Mouse (Mus musculus): ENCODE measurements around the gene Crip3. TPM values are rescaled to one million over a fixed set of nuclear protein-coding genes. Genes with fewer than 3 reads are reported as not detected.

Crip3 gene
- 1.8 and 2.0 TPM in 2 replicates for polyA plus RNA-seq (2015; fragmentation: Nextera tagmentation; extraction: Ambion mirVana)

DNA sequence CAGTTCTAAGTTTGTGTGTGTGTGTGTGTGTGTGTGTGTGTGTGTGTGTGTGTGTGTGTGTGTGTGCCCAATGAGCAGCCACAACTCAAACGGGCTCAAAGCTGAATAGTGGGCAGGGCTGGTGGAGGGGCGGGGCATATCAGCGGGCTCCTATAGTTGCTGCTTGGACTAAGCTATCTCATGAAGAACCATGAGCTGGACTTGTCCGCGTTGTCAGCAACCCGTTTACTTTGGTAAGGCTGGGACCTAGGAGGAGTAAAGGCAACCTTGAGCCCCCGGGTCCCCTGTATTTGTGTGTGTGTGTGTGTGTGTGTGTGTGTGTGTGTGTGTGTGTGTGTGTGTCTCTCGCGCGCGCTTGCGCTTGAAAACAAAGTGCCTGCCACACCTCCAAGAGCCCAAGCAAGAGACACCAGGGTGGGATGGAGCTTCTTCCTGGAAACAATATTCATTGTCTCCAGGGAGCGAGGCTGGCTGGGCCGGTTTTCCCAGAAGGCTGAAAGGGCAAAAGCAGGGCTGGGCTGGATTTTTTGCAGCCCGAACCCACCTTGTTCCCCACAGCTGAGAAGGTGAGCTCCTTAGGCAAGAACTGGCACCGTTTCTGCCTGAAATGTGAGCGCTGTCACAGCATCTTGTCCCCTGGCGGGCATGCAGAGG, at the start of gene Crip3:
Gene Crip3 (plus strand): TSS at position 166 of the 654 bp plus-strand sequence.
- peak within 1 kb of the TSS; percentile 24 for H3K4me3 ChIP-seq
- no peak for ATAC-seq (ENCODE audit: insufficient number of reproducible peaks, low FRiP score, low TSS enrichment, low read depth)
- peak within 1 kb of the TSS; percentile 37 for H3K4me2 ChIP-seq
- 0 out of 2 replicates have a peak, but pooled peaks cover 3% of the 10 kb centered on the region for H3K36me3 ChIP-seq
- peaks cover 14% of the 10 kb centered on the region for H3K4me1 ChIP-seq
- 14% methylated on average over 18 of the region's 18 CpGs for WGBS
- H3K27me3 ChIP-seq = 0 out of 2 replicates have a peak, but pooled peaks cover 3% of the 10 kb centered on the region
- H3K9me3 ChIP-seq = no peaks in the 10 kb centered on the region
- no peak within 1 kb of the TSS for H3K9ac ChIP-seq
- H3K27ac ChIP-seq = no peak within 1 kb of the TSS

- under 1% methylated on average over 59 of the region's 105 CpGs for WGBS
- H3K9me3 ChIP-seq = no peaks in the 10 kb centered on the region
- H3K4me2 ChIP-seq = peak within 1 kb of the TSS; percentile 80
Measured at GRCm38 (mm10) chr17:46383294-46384060, 45.2 kb upstream of the Crip3 start, which contains the start of gene Zfp318. Gene Zfp318, plus strand, starts transcription at chr17:46383731.

DNA sequence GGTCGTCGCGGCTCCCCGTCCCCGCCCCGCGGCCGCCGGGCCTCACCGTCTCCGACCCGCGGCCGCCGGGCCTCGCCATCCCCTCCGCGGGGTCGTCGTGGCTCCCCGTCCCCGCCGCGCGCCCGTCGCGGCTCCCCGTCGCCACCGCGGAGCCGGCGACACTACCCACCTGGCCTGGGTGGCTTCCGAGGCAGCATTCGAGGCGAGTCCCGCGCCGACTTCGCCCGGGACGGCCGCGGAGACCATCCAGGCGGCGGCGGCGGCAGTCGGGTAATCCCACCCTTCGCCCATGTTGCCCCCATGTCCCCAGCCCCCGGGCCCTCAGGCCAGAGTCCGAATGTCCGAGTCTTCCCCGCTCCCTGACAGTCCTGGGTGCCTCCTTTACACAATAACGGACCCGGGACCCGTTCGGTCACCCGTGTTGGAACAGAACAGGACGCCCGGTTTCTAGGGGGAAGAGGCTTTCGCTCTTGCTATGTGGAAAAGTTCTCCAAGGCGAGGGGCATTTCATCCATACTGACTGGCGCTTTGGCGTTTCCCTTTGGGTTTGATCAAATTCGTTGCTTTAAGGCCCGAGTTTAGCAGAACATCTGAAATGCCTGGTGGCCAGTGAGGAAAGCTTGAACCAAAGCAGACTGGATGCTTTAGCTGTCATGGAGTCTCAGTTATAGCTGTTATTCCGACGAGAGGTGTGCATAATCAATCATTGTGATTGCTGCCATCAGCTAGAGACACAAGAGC, 44.5 kb upstream of the Crip3 start:
- peaks cover 15% of the 10 kb centered on the region for H3K4me1 ChIP-seq

More at GRCm38 (mm10) chr17:46383294-46384060, 45.2 kb upstream of the Crip3 start, which contains the start of gene Zfp318:
- peaks cover 15% of the 10 kb centered on the region for H3K4me1 ChIP-seq
- peak within 1 kb of the TSS; percentile 94 for H3K9ac ChIP-seq
- peak within 1 kb of the TSS; percentile 96 for H3K4me3 ChIP-seq
- H3K36me3 ChIP-seq = peaks cover 12% of the 10 kb centered on the region
- ATAC-seq (ENCODE audit: insufficient number of reproducible peaks, low FRiP score, low TSS enrichment, low read depth) = peak; percentile 99
- no peaks in the 10 kb centered on the region for H3K27me3 ChIP-seq
- peak within 1 kb of the TSS; percentile 93 for H3K27ac ChIP-seq

GRCm38 (mm10) chr17:46388200-46388599, 40.5 kb upstream of the Crip3 start:
- Histone ChIP-seq H3K27ac (no peak overlapping the region), H3K9me3 (no peaks in the 10 kb centered on the region), H3K36me3 (peaks cover 27% of the 10 kb centered on the region), H3K4me3 (no peak overlapping the region), H3K9ac (no peak overlapping the region), H3K4me2 (no peak overlapping the region), H3K4me1 (peaks cover 11% of the 10 kb centered on the region), H3K27me3 (no peaks in the 10 kb centered on the region)
- WGBS = 89% methylated on average over 3 of the region's 3 CpGs
- ATAC-seq (ENCODE audit: insufficient number of reproducible peaks, low FRiP score, low TSS enrichment, low read depth) = no peak

More for the DNA sequence above, 44.5 kb upstream of the Crip3 start:
- Histone ChIP-seq H3K36me3 (peaks cover 18% of the 10 kb centered on the region), H3K9ac (peak overlapping the region; percentile 94), H3K4me3 (peak overlapping the region; percentile 96), H3K27me3 (no peaks in the 10 kb centered on the region), H3K9me3 (no peaks in the 10 kb centered on the region), H3K27ac (peak overlapping the region; percentile 93), H3K4me2 (peak overlapping the region; percentile 80)
- no peak for ATAC-seq (ENCODE audit: insufficient number of reproducible peaks, low FRiP score, low TSS enrichment, low read depth)
- 2% methylated on average over 65 of the region's 70 CpGs for WGBS

DNA sequence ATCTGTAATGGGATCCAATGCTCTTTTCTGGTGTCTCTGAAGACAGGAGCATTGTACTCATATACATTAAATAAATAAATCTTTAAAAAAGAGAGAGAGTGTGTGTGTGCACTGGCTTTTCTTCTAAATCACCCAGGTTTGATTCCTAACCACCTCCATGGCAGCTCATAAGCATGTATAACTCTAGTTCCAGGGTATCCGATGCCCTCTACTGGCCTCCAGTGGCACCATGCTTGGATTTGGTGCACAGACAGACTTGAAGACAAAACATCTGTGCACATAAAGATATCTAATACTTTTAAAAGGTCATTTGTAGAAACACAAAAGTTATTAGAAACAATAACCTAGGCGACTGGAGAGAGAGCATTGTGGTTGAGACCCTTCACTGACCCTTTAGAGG, 35.7 kb upstream of the Crip3 start:
- Histone ChIP-seq H3K4me1 (no peaks in the 10 kb centered on the region), H3K4me3 (no peak overlapping the region), H3K9me3 (no peaks in the 10 kb centered on the region), H3K27me3 (no peaks in the 10 kb centered on the region), H3K9ac (no peak overlapping the region), H3K4me2 (no peak overlapping the region), H3K27ac (no peak overlapping the region), H3K36me3 (peaks cover 46% of the 10 kb centered on the region)
- ATAC-seq (ENCODE audit: insufficient number of reproducible peaks, low FRiP score, low TSS enrichment, low read depth) = no peak
- WGBS = 41% methylated on average over 2 of the region's 2 CpGs

DNA sequence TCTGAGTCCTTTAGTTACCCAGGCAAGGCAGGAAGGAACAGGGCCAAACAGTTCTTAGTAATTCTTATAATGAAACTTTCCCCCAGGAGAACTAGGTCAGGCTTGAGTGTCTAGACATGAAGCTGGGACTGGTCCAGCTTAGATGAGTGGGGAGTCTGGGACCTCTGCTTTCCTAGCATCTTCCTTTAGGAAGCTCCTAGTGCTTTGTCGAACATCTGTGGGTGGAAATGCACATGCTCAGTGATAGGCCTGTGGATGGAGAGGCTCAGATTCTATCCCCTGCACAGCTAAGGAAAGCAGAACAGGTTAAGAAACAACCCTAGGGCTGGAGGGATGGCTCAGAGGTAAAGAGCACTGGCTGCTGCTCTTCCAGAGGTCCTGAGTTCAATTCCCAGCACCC, 34.1 kb upstream of the Crip3 start:
- H3K4me3 ChIP-seq = no peak overlapping the region
- H3K4me1 ChIP-seq = no peaks in the 10 kb centered on the region
- WGBS = 73% methylated on average over 1 of the region's 1 CpGs
- H3K9ac ChIP-seq = no peak overlapping the region
- H3K9me3 ChIP-seq = no peaks in the 10 kb centered on the region
- peaks cover 46% of the 10 kb centered on the region for H3K36me3 ChIP-seq
- H3K27me3 ChIP-seq = no peaks in the 10 kb centered on the region
- no peak overlapping the region for H3K27ac ChIP-seq
- ATAC-seq (ENCODE audit: insufficient number of reproducible peaks, low FRiP score, low TSS enrichment, low read depth) = no peak
- no peak overlapping the region for H3K4me2 ChIP-seq

DNA sequence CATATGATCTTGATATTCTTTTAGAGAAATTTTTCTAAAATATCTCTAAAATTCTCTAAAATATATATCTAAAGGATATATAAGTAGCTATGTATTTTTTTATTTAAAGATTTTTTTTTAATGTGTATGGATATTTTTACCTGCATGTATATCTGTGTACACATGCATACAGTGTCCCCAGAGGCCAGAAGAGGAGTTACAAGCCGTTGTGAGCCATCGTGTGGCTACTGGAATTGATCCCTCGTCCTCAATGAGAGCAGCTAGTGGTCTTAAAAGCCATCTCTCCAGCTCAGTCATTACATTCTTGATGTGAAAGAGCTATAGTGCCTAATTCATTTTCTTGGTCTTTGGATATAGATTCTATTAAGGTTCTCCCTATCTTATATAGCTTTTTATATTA, 20.2 kb upstream of the Crip3 start:
- no peaks in the 10 kb centered on the region for H3K27me3 ChIP-seq
- no peak overlapping the region for H3K9ac ChIP-seq
- peaks cover 73% of the 10 kb centered on the region for H3K36me3 ChIP-seq
- WGBS = 28% methylated on average over 3 of the region's 3 CpGs
- no peak for ATAC-seq (ENCODE audit: insufficient number of reproducible peaks, low FRiP score, low TSS enrichment, low read depth)
- H3K4me1 ChIP-seq = no peaks in the 10 kb centered on the region
- no peak overlapping the region for H3K27ac ChIP-seq
- H3K4me3 ChIP-seq = no peak overlapping the region
- H3K9me3 ChIP-seq = no peaks in the 10 kb centered on the region
- H3K4me2 ChIP-seq = no peak overlapping the region

DNA sequence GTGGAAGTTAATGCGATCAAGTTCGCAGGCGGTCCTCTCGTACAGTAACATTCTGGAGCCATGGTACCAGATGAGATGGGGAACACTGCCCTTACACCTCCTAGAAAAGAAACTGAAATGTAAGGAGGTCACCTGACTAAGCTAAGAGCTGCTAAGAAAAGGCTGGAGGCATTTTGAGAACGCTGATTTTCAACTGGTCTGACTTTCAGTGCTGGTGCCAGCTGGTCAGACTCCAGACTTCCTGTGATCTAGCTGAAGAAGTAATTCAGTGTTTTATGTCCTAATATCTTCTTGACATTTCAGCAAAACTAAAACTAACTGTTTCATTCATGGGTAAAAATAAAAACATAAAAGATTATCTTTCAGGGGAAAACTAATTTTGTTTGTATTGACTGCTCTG, 10.1 kb upstream of the Crip3 start:
- 69% methylated on average over 5 of the region's 5 CpGs for WGBS
- no peak for ATAC-seq (ENCODE audit: insufficient number of reproducible peaks, low FRiP score, low TSS enrichment, low read depth)

GRCm38 (mm10) chr17:46419717-46420116, 9.0 kb upstream of the Crip3 start:
- peaks cover 5% of the 10 kb centered on the region for H3K36me3 ChIP-seq
- no peak overlapping the region for H3K9ac ChIP-seq
- H3K9me3 ChIP-seq = no peaks in the 10 kb centered on the region
- no peak overlapping the region for H3K4me3 ChIP-seq
- no peaks in the 10 kb centered on the region for H3K27me3 ChIP-seq
- H3K4me1 ChIP-seq = peaks cover 6% of the 10 kb centered on the region; the same call in 1 of the 2 replicates
- ATAC-seq (ENCODE audit: insufficient number of reproducible peaks, low FRiP score, low TSS enrichment, low read depth) = no peak
- H3K27ac ChIP-seq = no peak overlapping the region
- H3K4me2 ChIP-seq = no peak overlapping the region

More for the DNA sequence above, 10.1 kb upstream of the Crip3 start:
- Histone ChIP-seq H3K36me3 (peaks cover 6% of the 10 kb centered on the region), H3K27ac (no peak overlapping the region), H3K9me3 (no peaks in the 10 kb centered on the region), H3K27me3 (no peaks in the 10 kb centered on the region), H3K4me2 (no peak overlapping the region), H3K4me3 (no peak overlapping the region), H3K9ac (no peak overlapping the region), H3K4me1 (peaks cover 6% of the 10 kb centered on the region; the same call in 1 of the 2 replicates)

GRCm38 (mm10) chr17:46426496-46426895, 2.2 kb upstream of the Crip3 start:
- Histone ChIP-seq H3K4me1 (peaks cover 10% of the 10 kb centered on the region), H3K36me3 (0 out of 2 replicates have a peak, but pooled peaks cover 3% of the 10 kb centered on the region), H3K27ac (no peak overlapping the region), H3K4me2 (no peak overlapping the region), H3K9me3 (no peaks in the 10 kb centered on the region), H3K27me3 (0 out of 2 replicates have a peak, but pooled peaks cover 3% of the 10 kb centered on the region), H3K9ac (no peak overlapping the region), H3K4me3 (no peak overlapping the region)
- no peak for ATAC-seq (ENCODE audit: insufficient number of reproducible peaks, low FRiP score, low TSS enrichment, low read depth)

DNA sequence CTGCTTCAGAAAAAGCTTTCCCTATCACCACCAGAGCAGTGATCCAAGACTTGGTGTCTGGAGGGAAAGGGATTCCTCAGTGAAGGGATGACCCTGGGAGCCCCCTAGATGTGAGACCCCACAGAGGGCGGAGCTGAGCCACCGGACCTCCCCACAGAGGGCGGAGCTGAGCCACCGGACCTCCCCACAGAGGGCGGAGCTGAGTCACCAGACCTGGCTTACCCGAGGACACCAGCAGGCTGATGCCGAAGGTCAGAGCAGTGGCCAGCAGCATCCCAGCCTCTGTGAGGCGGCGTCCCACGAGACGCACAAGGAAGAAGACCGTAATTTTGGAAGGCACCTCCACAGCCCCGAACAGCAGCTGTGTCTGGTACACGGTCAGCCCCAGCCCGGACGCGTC, 4.9 kb downstream of the Crip3 start:
- H3K9ac ChIP-seq = no peak overlapping the region
- peak overlapping the region; percentile 37 for H3K4me2 ChIP-seq
- 8% methylated on average over 17 of the region's 17 CpGs for WGBS
- peak overlapping the region; percentile 17 for H3K4me3 ChIP-seq
- ATAC-seq (ENCODE audit: insufficient number of reproducible peaks, low FRiP score, low TSS enrichment, low read depth) = no peak
- H3K9me3 ChIP-seq = no peaks in the 10 kb centered on the region
- H3K36me3 ChIP-seq = no peaks in the 10 kb centered on the region
- peaks cover 17% of the 10 kb centered on the region; the same call in 1 of the 2 replicates for H3K27me3 ChIP-seq
- H3K27ac ChIP-seq = no peak overlapping the region
- H3K4me1 ChIP-seq = peaks cover 21% of the 10 kb centered on the region

Data from limb, embryonic 15.5 days (tissue).